Mouse (Mus musculus) B cell, adult 2 months (primary cell): Measurements from ENCODE around the gene Acsm5.

Experiments used
- DNase-seq, 2 experiments: peaks; one replicate each; pipeline ENCODE4 v3.0.0; 2022

Acsm5 gene

GRCm38 (mm10) chr7:119519163-119519562, at the start of gene Acsm5:
Acsm5 (plus strand) TSS chr7:119519463.
- no peak for DNase-seq

GRCm38 (mm10) chr7:119476500-119477389, 42.5 kb upstream of the Acsm5 start:
- DNase-seq: no peak

DNA sequence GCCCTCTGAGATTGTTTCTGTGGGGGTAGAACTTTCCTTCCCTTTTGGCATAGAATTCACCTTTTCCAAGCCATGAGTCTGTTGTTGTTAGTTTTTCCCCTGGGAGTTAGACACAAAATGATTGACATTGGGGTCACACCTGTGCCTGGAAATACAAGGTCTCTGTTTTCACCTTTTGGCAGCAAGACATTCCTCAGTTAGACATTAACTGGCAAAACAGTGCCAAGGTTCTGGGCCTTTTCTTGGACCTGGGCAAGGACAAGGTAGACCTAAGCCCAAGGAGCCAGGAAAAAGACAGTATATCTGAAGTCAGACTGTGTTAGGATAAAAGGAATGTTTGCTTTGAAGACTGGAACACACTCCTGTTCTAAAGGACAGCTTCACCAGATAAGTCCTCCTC, 40.0 kb upstream of the Acsm5 start, which contains the start of gene Umod:
TSS of gene Umod (minus strand) at position 27 of the 400 bp plus-strand sequence.
- DNase-seq: no peak

DNA sequence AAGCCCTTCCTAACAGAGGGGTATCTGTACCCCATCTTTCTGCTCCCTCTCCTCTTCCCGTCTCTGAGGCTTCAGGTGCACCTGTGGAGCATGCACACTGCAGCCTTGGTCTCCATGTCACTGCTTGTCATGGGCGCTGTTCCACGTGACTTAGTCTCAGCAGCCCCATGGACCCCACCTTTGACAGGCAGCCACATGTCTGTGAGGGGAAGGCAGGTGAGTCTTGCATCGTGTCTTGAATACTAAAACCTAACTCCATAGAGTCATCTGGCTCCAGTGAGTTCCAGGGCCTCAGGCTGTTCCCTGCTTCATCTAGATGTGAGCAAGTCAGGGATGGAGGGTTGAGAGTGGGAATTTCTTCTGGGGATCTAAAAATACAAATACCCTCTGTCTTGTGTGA, 35.1 kb upstream of the Acsm5 start:
- no peak for DNase-seq

GRCm38 (mm10) chr7:119486683-119487082, 32.6 kb upstream of the Acsm5 start:
- DNase-seq: no peak

DNA sequence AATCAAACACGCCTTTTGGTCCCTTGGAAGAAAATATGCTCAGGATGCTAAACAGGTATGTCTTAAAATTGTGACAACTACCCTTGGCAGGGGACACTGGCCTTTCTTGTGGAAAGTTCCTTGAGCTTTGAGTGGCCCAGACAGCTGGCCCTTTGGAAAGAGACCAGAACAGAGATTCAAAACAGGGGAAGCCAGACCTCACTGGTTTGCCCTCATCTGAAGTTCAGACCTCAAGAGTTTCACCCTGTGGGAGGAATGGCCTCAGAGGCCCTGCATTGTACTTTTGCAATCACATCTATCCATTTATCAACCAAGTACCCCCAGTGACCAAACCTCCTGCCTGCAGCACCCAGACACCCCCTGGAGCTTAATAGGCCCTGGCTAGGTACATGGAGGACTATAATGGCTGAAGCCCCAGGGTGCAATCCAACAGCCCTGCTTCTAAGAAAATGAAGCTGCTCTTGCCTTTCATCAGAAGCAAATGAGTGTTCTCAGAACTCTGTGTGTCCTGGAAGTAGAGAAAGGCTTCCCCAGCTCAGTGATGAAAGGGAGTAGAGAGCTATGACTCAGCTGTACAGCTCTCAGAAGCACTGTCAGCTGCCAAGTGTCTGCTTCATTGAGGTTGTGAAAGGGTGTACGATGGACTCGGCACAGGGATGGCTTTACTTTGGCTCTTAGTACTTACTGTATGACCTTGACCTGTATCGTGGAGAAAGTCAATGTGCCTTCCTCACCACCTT, 29.1 kb upstream of the Acsm5 start:
- DNase-seq: no peak

GRCm38 (mm10) chr7:119511143-119511542, 8.1 kb upstream of the Acsm5 start:
- no peak for DNase-seq

DNA sequence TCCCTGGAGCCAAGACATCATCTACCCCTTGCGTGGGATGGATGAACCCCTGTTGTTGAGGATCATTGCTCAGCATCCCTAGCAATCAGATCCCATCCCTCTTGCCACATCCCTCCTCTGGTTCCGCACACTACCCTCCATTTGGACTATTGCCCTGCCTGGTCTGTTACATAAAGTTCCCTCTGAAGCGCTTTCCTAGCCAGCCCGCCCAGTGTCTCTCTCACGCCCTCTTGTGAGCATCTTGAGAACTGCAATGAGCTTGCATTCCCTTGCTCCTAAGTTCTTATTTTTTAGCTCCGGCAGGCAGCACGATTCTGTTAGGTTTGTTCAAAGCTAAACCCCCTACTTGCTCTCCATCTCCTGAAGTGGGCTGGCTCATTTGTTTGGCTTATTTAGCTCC, 6.2 kb upstream of the Acsm5 start:
- no peak for DNase-seq

- DNase-seq: peak; percentile 40
Observed at GRCm38 (mm10) chr7:119515492-119516271, 3.6 kb upstream of the Acsm5 start.

DNA sequence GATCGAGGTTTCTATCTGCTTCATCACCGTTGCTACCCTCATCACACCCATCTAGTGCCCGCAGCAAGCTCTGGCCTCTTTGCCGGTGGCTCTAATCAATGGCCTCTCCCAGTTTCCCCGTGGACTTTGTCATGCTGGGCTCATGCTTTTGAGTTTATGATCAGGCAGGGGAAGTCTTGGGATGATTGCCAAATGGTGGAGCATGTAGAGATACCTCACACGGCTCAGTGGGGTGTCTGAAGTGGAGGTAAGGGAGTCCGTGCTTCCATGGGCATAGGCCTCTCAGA, 3.0 kb upstream of the Acsm5 start:
- DNase-seq: no peak

DNA sequence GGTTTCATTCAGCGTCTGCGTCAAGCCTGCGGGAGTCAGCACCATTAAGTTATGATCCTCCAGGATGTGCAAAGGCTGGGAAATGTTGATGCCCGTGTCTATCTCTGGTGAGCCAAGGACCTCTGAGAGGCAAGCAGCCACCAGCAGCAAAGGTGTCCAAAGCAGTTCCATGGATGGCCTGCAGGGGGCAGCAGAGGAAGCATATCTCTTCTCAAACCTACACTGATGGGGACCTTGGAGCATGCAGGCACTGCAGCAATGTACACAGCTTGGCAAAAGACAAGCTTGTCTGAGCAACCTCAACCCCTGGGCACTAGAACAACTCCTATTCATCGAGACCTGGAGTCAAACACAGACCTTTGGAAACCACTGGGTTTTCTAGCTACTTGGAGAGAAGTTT, 391 bp downstream of the Acsm5 start:
- peak; percentile 49 to 53 for DNase-seq

- no peak for DNase-seq
Observed at GRCm38 (mm10) chr7:119521816-119522215, 2.6 kb downstream of the Acsm5 start.

DNA sequence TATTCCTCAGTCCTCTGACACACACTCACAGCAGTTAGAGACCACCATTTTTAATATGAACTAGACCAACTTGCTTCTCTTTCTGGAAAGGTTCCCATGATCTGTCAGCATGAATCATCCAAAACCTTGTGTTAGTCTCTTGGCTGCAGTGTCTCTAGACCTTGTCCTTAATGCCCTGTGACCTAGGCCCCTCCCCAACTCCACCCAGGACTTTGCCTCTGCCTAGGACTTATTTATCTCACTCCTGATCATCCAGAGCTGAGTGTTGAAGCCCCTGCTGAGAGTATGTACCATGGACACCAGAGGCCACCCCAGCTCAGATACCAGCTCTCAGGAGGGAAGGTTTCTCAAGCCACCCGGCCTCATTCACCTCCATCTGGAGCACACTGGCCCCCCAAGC, 3.1 kb downstream of the Acsm5 start:
- no peak for DNase-seq

DNA sequence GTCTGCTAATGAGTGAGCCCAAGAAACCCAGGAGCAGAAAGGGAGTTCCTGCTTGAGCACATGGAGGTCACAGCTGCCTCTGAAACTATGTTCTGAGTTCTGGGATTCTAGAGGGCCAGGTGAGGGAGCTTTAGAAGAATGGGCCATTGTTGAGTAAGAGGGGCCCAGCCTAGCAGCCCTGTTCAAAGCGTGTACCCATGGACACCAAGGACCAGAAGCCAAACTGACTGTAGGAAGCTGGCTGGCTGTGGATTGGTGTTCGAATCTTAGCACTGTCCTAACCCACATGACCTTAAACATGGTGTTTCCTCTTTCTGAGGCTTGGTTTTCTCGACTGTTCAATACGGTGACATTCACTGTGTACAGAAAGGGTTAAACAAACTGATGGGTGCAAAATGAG, 4.1 kb downstream of the Acsm5 start, which contains the start of gene Pdilt:
TSS of gene Pdilt (minus strand) at position 101 of the 400 bp plus-strand sequence.
- DNase-seq: no peak

GRCm38 (mm10) chr7:119525881-119526281, 6.6 kb downstream of the Acsm5 start:
- no peak for DNase-seq

DNA sequence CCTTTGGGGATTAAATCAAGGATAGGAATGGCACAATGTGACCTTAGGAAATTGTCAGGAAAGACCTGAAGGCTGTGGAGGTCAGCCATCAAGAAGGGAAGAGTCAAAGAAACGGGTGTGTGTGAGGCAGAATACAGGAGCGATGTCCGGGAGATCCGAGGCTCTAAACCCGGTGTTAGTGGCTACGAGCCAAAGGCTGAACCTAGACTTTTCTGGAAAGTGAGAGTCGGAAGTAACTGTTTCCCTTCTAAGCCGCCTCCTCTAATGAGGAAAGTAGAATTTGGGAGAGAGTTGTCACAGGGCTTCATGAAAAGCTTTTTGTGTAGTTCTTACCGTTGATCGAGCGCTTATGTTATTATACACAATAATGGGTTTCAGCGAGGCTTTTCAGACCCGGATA, 7.2 kb downstream of the Acsm5 start:
- DNase-seq: no peak

DNA sequence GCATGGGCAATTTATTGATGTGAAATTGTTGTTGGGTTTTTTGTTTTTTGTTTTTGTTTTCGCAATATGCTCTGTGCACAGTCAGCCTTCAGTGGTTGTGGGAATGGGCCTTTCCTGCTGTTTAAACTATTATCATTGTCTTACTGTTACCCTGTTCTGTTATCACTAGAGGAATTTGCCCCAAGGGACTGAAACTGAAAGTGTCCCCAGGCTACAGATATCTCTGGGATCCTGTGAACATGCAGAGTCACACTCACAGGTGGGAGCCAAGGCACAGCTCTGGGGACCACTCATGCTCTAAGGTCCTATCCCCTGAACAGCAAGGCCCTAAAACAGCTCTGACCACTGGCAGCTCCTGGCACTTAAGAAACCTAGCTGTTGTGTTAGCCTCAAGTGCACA, 7.9 kb downstream of the Acsm5 start:
- no peak for DNase-seq

DNA sequence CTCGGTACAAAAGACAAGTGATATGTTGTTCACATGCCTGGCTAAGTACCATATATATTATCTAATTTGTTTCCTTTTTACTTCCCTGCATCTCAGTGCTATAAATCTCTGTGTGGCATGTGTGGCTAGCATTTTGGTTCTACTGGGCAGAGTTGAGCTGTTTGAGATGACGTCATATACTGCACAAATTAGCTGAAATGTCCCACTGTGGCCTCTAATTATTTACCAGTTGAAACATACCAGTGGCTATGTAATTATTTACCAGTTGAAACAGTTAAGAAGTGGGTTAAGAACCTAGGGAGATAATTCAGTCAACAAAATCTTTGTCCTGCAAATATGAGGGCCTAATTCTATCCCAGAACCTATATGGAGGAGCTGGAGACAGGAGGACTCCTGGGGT, 8.3 kb downstream of the Acsm5 start:
- DNase-seq: no peak

- no peak for DNase-seq
Observed at GRCm38 (mm10) chr7:119528617-119529016, 9.4 kb downstream of the Acsm5 start.

GRCm38 (mm10) chr7:119532924-119533323, 13.7 kb downstream of the Acsm5 start:
- no peak for DNase-seq

GRCm38 (mm10) chr7:119534389-119534788, 15.1 kb downstream of the Acsm5 start:
- DNase-seq: no peak

DNA sequence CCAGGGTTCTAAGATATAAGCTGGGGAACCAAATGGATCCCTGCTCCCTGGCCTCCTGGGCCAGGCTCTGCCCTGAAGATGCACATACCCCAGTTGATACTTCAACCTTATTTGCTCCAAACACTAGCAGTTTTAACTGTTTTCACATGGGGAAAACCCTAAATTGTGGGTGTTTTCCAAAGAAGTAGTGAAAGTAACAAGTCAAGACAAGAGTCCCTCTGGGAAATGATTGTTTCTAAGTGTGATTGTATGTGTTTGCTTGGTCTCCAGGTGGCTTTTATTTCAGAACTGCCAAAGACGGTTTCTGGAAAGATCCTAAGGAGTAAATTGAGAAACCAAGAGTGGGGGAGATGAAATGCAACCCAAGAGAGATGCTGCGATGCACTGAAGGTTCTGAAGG, 23.2 kb downstream of the Acsm5 start:
- DNase-seq: no peak

- no peak for DNase-seq
Observed at GRCm38 (mm10) chr7:119545572-119545971, 26.3 kb downstream of the Acsm5 start.
